Mouse (Mus musculus) C2C12 (cell line): Measurements from ENCODE around the gene Mrpl12. TPM values are rescaled to one million over a fixed set of nuclear protein-coding genes. Genes with fewer than 3 reads are reported as not detected.

Source experiments
- H3K27me3 ChIP-seq: one replicate; pipeline ENCODE4 v1.6.1; 2011; ENCODE audit not compliant: control insufficient read depth, insufficient read depth, insufficient read length
- H3K36me3 ChIP-seq: one replicate; pipeline ENCODE4 v1.6.1; 2011; ENCODE audit not compliant: control insufficient read depth, insufficient read depth
- H3K4me3 ChIP-seq: one replicate; pipeline ENCODE4 v1.5.1; 2011; ENCODE audit warnings: mild to moderate bottlenecking, control low read depth; ENCODE audit not compliant: poor library complexity, insufficient read depth, severe bottlenecking
- H3K79me2 ChIP-seq: one replicate; pipeline ENCODE4 v1.6.1; 2011; ENCODE audit not compliant: control insufficient read depth, insufficient read depth
- H3K79me3 ChIP-seq: one replicate; pipeline ENCODE4 v1.6.1; 2011; ENCODE audit warnings: low read depth, control low read depth
- H3ac ChIP-seq: one replicate; pipeline ENCODE3; 2011; ENCODE audit warnings: low read depth; ENCODE audit not compliant: control insufficient read depth, insufficient read length
- CEBPB ChIP-seq: IDR thresholded peaks from one replicate; pipeline ENCODE4 v1.6.1; 2011; ENCODE audit warnings: low read depth, mild to moderate bottlenecking, control low read depth, moderate library complexity
- CTCF ChIP-seq: IDR thresholded peaks from one replicate; pipeline ENCODE4 v1.5.1; 2011; ENCODE audit not compliant: control insufficient read depth, insufficient read depth, insufficient read length
- FOSL1 ChIP-seq: IDR thresholded peaks from one replicate; pipeline ENCODE4 v1.8.0; 2011; ENCODE audit warnings: mild to moderate bottlenecking, low read length; ENCODE audit not compliant: poor library complexity, insufficient read depth, severe bottlenecking
- MAX ChIP-seq: IDR thresholded peaks from one replicate; pipeline ENCODE4 v1.6.1; 2011; ENCODE audit warnings: mild to moderate bottlenecking, control low read depth
- MYOD1 ChIP-seq: IDR thresholded peaks from one replicate; pipeline ENCODE4 v1.6.1; 2011; ENCODE audit warnings: low read depth; ENCODE audit not compliant: control insufficient read depth, insufficient read length
- MYOG ChIP-seq: IDR thresholded peaks from one replicate; pipeline ENCODE4 v1.6.1; 2011; ENCODE audit not compliant: control insufficient read depth, insufficient read length; ENCODE audit errors: extremely low read depth
- USF1 ChIP-seq: IDR thresholded peaks from one replicate; pipeline ENCODE4 v1.6.1; 2011; ENCODE audit warnings: low read depth, mild to moderate bottlenecking, control low read depth, moderate library complexity
- polyA plus RNA-seq: library from polyadenylated mRNA; unstranded; fragments of >200 nt; fragmentation: generic; extraction: Trizol; gene quantifications from one replicate; pipeline ENCODE4 v1.2.1, GENCODE M21; 2012; ENCODE audit warnings: missing spikeins

Gene Mrpl12
- polyA plus RNA-seq, 1 experiment, result 338 TPM

GRCm38 (mm10) chr11:120499894-120500293 is 15.5 kb downstream of the Mrpl12 start:
- no peak for TF ChIP-seq CEBPB
- no peak for TF ChIP-seq MAX
- TF ChIP-seq USF1, result no peak
- TF ChIP-seq MYOD1, result no peak
- TF ChIP-seq FOSL1, result no peak
- no peak for TF ChIP-seq MYOG
- TF ChIP-seq CTCF, result no peak
- Histone ChIP-seq H3K4me3 (no peak overlapping the region), H3K79me2 (no peaks in the 10 kb centered on the region), H3ac (no peak overlapping the region), H3K36me3 (peaks cover 38% of the 10 kb centered on the region), H3K27me3 (no peaks in the 10 kb centered on the region), H3K79me3 (no peaks in the 10 kb centered on the region)

- H3K4me3 ChIP-seq, result no peak overlapping the region
Observed at GRCm38 (mm10) chr11:120500357-120500756, 15.9 kb downstream of the Mrpl12 start.

GRCm38 (mm10) chr11:120501018-120501417 is 16.6 kb downstream of the Mrpl12 start:
- Histone ChIP-seq H3K36me3 (peaks cover 27% of the 10 kb centered on the region), H3K4me3 (no peak overlapping the region), H3ac (no peak overlapping the region), H3K27me3 (no peaks in the 10 kb centered on the region), H3K79me2 (no peaks in the 10 kb centered on the region), H3K79me3 (no peaks in the 10 kb centered on the region)
- no peak for TF ChIP-seq CEBPB
- no peak for TF ChIP-seq MYOG
- no peak for TF ChIP-seq USF1
- TF ChIP-seq FOSL1, result no peak
- TF ChIP-seq CTCF, result no peak

More at GRCm38 (mm10) chr11:120500357-120500756, 15.9 kb downstream of the Mrpl12 start:
- H3K36me3 ChIP-seq, result peaks cover 34% of the 10 kb centered on the region
- TF ChIP-seq CEBPB (no peak), FOSL1 (no peak), MYOD1 (no peak), MAX (no peak), MYOG (no peak), USF1 (no peak), CTCF (no peak)
- no peaks in the 10 kb centered on the region for H3K27me3 ChIP-seq
- H3K79me2 ChIP-seq, result no peaks in the 10 kb centered on the region
- no peaks in the 10 kb centered on the region for H3K79me3 ChIP-seq
- no peak overlapping the region for H3ac ChIP-seq

GRCm38 (mm10) chr11:120501701-120502100 is 17.3 kb downstream of the Mrpl12 start:
- H3K4me3 ChIP-seq, result no peak overlapping the region
- H3K79me2 ChIP-seq, result no peaks in the 10 kb centered on the region
- no peaks in the 10 kb centered on the region for H3K27me3 ChIP-seq
- no peak overlapping the region for H3ac ChIP-seq
- TF ChIP-seq CEBPB (no peak), MYOD1 (no peak), FOSL1 (no peak), CTCF (no peak), USF1 (no peak), MYOG (no peak), MAX (no peak)
- no peaks in the 10 kb centered on the region for H3K79me3 ChIP-seq
- H3K36me3 ChIP-seq, result peaks cover 22% of the 10 kb centered on the region

- H3K79me2 ChIP-seq, result no peaks in the 10 kb centered on the region
- H3K27me3 ChIP-seq, result no peaks in the 10 kb centered on the region
- H3K79me3 ChIP-seq, result no peaks in the 10 kb centered on the region
- H3ac ChIP-seq, result no peak overlapping the region
- TF ChIP-seq MYOD1 (no peak), CTCF (no peak), CEBPB (no peak)
- no peaks in the 10 kb centered on the region for H3K36me3 ChIP-seq
- H3K4me3 ChIP-seq, result no peak overlapping the region
Observed at GRCm38 (mm10) chr11:120505661-120506060, 21.2 kb downstream of the Mrpl12 start.

- Histone ChIP-seq H3K79me3 (no peaks in the 10 kb centered on the region), H3K36me3 (no peaks in the 10 kb centered on the region), H3ac (no peak overlapping the region)
Observed at GRCm38 (mm10) chr11:120506899-120507298, 22.5 kb downstream of the Mrpl12 start.

More at GRCm38 (mm10) chr11:120506899-120507298, 22.5 kb downstream of the Mrpl12 start:
- H3K4me3 ChIP-seq, result no peak overlapping the region
- H3K27me3 ChIP-seq, result no peaks in the 10 kb centered on the region
- TF ChIP-seq USF1, result no peak
- no peak for TF ChIP-seq CEBPB
- no peak for TF ChIP-seq CTCF
- TF ChIP-seq FOSL1, result no peak
- TF ChIP-seq MYOG, result no peak
- TF ChIP-seq MYOD1, result no peak
- TF ChIP-seq MAX, result no peak
- no peaks in the 10 kb centered on the region for H3K79me2 ChIP-seq
